Mouse (Mus musculus): ENCODE data around the gene 2310034G01Rik. TPM values are rescaled to one million over a fixed set of nuclear protein-coding genes. Genes with fewer than 3 reads are reported as not detected.
A peak's percentile ranks its signal among the peaks of the same experiment; 100 is the strongest.

Gene 2310034G01Rik
- total and polyA plus RNA-seq, 3 experiments = 0.50 to 0.95 TPM; not detected in 1

DNA sequence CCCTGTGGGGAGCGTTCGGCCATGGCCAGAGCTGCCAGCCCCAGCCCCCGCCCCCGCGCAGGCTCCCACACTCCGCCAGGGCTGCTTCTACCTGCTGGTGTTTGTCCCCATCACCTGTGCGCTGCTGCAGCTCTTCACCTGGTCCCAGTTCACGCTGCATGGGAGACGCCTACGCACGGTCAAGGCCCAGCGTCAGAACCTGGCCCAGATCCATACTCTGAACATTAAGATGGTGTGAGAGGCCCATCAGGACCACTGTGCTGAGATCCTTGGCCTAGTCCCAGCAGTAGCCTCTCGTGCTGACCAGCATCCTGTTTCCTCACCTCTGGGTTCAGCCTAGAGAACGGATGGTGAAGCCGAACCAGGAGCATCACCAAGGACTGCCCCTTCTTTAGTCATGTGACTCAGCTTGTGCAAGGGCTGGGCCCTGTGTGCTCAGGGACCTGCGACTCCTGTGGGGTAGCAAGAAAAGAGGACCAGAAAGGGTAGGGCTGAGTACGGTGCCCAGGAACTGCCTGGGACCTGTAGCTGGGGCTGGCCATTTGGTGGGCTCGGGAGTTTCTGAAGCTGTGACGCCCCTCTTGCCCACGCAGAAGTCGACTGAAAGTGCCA is 24.5 kb upstream of the 2310034G01Rik start:
- no peaks in the 10 kb centered on the region for H3K27me3 ChIP-seq (ENCODE audit: control insufficient read depth in 1 of 2, insufficient read depth in 2 of 2, low read length in 2 of 2)
- DNase-seq (ENCODE audit: low read depth, low spot score) = no peak
- TF ChIP-seq EP300 (IDR thresholded peaks at IDR 0.05; ENCODE audit: low read depth in 1 of 2, low read length in 2 of 2) (no peak), GATA1 (IDR thresholded peaks at IDR 0.05; ENCODE audit: low read depth, low read length) (no peak), ZNF384 (IDR thresholded peaks at IDR 0.05; ENCODE audit: low read depth, low read length) (no peak), POLR2A (IDR thresholded peaks at IDR 0.05; ENCODE audit: control insufficient read depth in 1 of 2, insufficient read depth in 1 of 2, low read depth in 1 of 2, low read length in 2 of 2, poor library complexity in 1 of 2) (0 out of 4 replicates have a peak, but pooled peaks of 1 of the 2 experiments have one; percentile 7), NRF1 (IDR thresholded peaks at IDR 0.05; ENCODE audit: insufficient read depth, low read depth, low read length, poor library complexity, severe bottlenecking) (no peak), USF1 (IDR thresholded peaks at IDR 0.05; ENCODE audit: low read depth, low read length) (peak; percentile 41; the same call in 1 of the 2 replicates)
- H3K4me1 ChIP-seq (ENCODE audit: control insufficient read depth in 1 of 2, insufficient read depth in 2 of 2, low read length in 2 of 2) = no peaks in the 10 kb centered on the region
- H3K4me3 ChIP-seq (ENCODE audit: control insufficient read depth in 1 of 2, insufficient read depth in 1 of 2, low read depth in 2 of 2, low read length in 2 of 2) = no peak overlapping the region
- peaks cover 0 to 12% of the 10 kb centered on the region in 2 experiments; a peak in 2 of 4 replicates for H3K36me3 ChIP-seq (ENCODE audit: control insufficient read depth in 1 of 2, insufficient read depth in 2 of 2, low read length in 2 of 2)
- no peaks in the 10 kb centered on the region for H3K79me2 ChIP-seq (ENCODE audit: control insufficient read depth, insufficient read depth, low read length, poor library complexity)
- H3K27ac ChIP-seq (ENCODE audit: control insufficient read depth, low read depth, low read length) = no peak overlapping the region
- H3K9me3 ChIP-seq (replicated peaks; ENCODE audit: insufficient read depth, low read length) = no peaks in the 10 kb centered on the region
- H3K9ac ChIP-seq (ENCODE audit: control insufficient read depth, low read depth, low read length, poor library complexity, severe bottlenecking) = no peak overlapping the region

- no peak overlapping the region for H3K9ac ChIP-seq (ENCODE audit: control insufficient read depth, low read depth, low read length, poor library complexity, severe bottlenecking)
- H3K4me3 ChIP-seq (ENCODE audit: control insufficient read depth in 1 of 2, insufficient read depth in 1 of 2, low read depth in 2 of 2, low read length in 2 of 2) = no peak overlapping the region
- DNase-seq (ENCODE audit: low read depth, low spot score) = peak; percentile 72
- H3K9me3 ChIP-seq (replicated peaks; ENCODE audit: insufficient read depth, low read length) = no peaks in the 10 kb centered on the region
- H3K4me1 ChIP-seq (ENCODE audit: control insufficient read depth in 1 of 2, insufficient read depth in 2 of 2, low read length in 2 of 2) = no peaks in the 10 kb centered on the region
- H3K27me3 ChIP-seq (ENCODE audit: control insufficient read depth in 1 of 2, insufficient read depth in 2 of 2, low read length in 2 of 2) = no peaks in the 10 kb centered on the region
- no peak overlapping the region for H3K27ac ChIP-seq (ENCODE audit: control insufficient read depth, low read depth, low read length)
- H3K36me3 ChIP-seq (ENCODE audit: control insufficient read depth in 1 of 2, insufficient read depth in 2 of 2, low read length in 2 of 2) = no peaks in the 10 kb centered on the region; a peak in 1 of 4 replicates
- no peaks in the 10 kb centered on the region for H3K79me2 ChIP-seq (ENCODE audit: control insufficient read depth, insufficient read depth, low read length, poor library complexity)
- TF ChIP-seq MAX (IDR thresholded peaks at IDR 0.05; ENCODE audit: low read length) = no peak
- TF ChIP-seq MYC (IDR thresholded peaks at IDR 0.05; ENCODE audit: low read depth, low read length) = no peak
- peak; percentile 89 for TF ChIP-seq RAD21 (IDR thresholded peaks at IDR 0.05; ENCODE audit: low read depth, low read length)
- TF ChIP-seq TAL1 (IDR thresholded peaks at IDR 0.05; ENCODE audit: low read length) = no peak
- TF ChIP-seq HCFC1 (IDR thresholded peaks at IDR 0.05; ENCODE audit: low read depth, low read length) = no peak
- no peak for TF ChIP-seq UBTF (IDR thresholded peaks at IDR 0.05; ENCODE audit: borderline replicate concordance, insufficient read depth, low read depth, low read length)
- no peak for TF ChIP-seq ELF1 (IDR thresholded peaks at IDR 0.05; ENCODE audit: low read depth, low read length)
- no peak for TF ChIP-seq MYB (IDR thresholded peaks at IDR 0.05; ENCODE audit: low read depth, low read length)
- no peak for TF ChIP-seq POLR2AphosphoS5 (IDR thresholded peaks at IDR 0.05; ENCODE audit: borderline replicate concordance, low read depth, low read length)
- no peak for TF ChIP-seq CHD1 (IDR thresholded peaks at IDR 0.05; ENCODE audit: low read depth, low read length)
- TF ChIP-seq JUND (IDR thresholded peaks at IDR 0.05; ENCODE audit: low read depth, low read length) = no peak
- TF ChIP-seq MXI1 (IDR thresholded peaks at IDR 0.05; ENCODE audit: low read depth, low read length) = 0 out of 2 replicates have a peak, but pooled peaks have one; percentile 33
- TF ChIP-seq SMC3 (IDR thresholded peaks at IDR 0.05; ENCODE audit: low read depth, low read length) = peak; percentile 84
- no peak for TF ChIP-seq ZKSCAN1 (IDR thresholded peaks at IDR 0.05; ENCODE audit: low read depth, low read length)
- TF ChIP-seq POLR2A (IDR thresholded peaks at IDR 0.05; ENCODE audit: control insufficient read depth in 1 of 2, insufficient read depth in 1 of 2, low read depth in 1 of 2, low read length in 2 of 2, poor library complexity in 1 of 2) = no peak
- TF ChIP-seq BHLHE40 (IDR thresholded peaks at IDR 0.05; ENCODE audit: borderline replicate concordance, low read depth, low read length) = no peak
- TF ChIP-seq USF2 (IDR thresholded peaks at IDR 0.05; ENCODE audit: borderline replicate concordance in 1 of 2, insufficient read depth in 1 of 2, low read depth in 1 of 2, low read length in 2 of 2) = no peak
- no peak for TF ChIP-seq GABPA (IDR thresholded peaks at IDR 0.05; ENCODE audit: low read depth, low read length)
- no peak for TF ChIP-seq POLR2AphosphoS2 (IDR thresholded peaks at IDR 0.05; ENCODE audit: low read length)
- TF ChIP-seq SIN3A (IDR thresholded peaks at IDR 0.05; ENCODE audit: low read length) = peak; percentile 52; the same call in 1 of the 2 replicates
- TF ChIP-seq NRF1 (IDR thresholded peaks at IDR 0.05; ENCODE audit: insufficient read depth, low read depth, low read length, poor library complexity, severe bottlenecking) = no peak
- no peak for TF ChIP-seq TBP (IDR thresholded peaks at IDR 0.05; ENCODE audit: low read depth, low read length)
- TF ChIP-seq ZNF384 (IDR thresholded peaks at IDR 0.05; ENCODE audit: low read depth, low read length) = no peak
- peak; percentile 77 for TF ChIP-seq ZC3H11A (IDR thresholded peaks at IDR 0.05; ENCODE audit: low read depth, low read length)
- TF ChIP-seq RCOR1 (IDR thresholded peaks at IDR 0.05; ENCODE audit: low read depth, low read length) = no peak
- TF ChIP-seq E2F4 (IDR thresholded peaks at IDR 0.05; ENCODE audit: borderline replicate concordance, low read depth, low read length) = no peak
- TF ChIP-seq KAT2A (conservative IDR thresholded peaks at IDR 0.05; ENCODE audit: low read depth, low read length) = no peak
Measured at GRCm38 (mm10) chr19:46369204-46369603, 19.1 kb upstream of the 2310034G01Rik start.

Data from MEL (cell line).